Mouse (Mus musculus) embryo, embryonic 9.5 days (tissue): ENCODE data around the gene Tex29.

Experiments used
- DNase-seq: peaks from one replicate; pipeline ENCODE4 v3.0.0-alpha.2; 2017; ENCODE audit errors: extremely low spot score

Tex29 gene

DNA sequence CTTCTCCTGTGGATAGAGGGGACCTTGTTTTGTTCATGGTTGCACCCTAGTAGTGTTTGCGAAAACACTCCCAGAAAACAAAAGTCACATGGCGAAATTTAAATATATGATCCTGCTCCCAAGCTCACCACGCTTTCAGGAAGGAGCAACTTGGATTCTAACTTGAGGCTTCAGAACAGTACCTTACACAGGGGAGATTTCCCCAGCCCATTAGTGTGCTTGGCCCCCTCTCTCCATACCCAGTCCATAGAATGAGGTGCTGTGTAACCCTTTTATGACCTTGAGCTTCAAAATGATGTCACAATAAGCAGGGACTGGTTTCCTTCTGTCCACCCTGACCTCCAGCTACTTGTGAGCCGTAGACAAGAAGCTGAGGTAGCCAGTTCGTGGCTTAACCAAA is at the start of gene Tex29:
Tex29 (plus strand) TSS at position 301 of the 400 bp plus-strand sequence.
- DNase-seq: no peak

GRCm38 (mm10) chr8:11794956-11795355 is 45.3 kb upstream of the Tex29 start:
- no peak for DNase-seq

- DNase-seq: no peak
Observed at GRCm38 (mm10) chr8:11797128-11797527, 43.1 kb upstream of the Tex29 start.

GRCm38 (mm10) chr8:11797729-11798479 is 42.4 kb upstream of the Tex29 start:
- no peak for DNase-seq

DNA sequence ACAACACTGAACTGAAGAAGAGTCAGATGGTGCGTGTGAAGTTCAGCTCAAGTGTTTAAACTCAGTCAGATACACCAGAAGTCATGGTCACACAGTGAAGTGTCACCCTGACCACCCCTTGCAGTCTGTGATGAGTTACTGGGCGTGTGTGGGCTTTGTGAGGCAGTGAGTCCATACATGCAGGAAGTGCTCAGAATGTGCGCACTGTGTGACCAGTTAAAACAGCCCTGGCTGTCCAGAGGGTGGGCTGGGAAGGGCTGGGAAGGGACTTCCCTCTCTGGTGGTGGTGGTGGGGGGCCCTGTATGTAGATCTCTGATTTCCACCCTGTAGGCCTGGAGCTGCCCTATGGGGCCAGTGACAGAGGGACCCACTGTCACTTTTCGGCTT is 41.8 kb upstream of the Tex29 start:
- no peak for DNase-seq

DNA sequence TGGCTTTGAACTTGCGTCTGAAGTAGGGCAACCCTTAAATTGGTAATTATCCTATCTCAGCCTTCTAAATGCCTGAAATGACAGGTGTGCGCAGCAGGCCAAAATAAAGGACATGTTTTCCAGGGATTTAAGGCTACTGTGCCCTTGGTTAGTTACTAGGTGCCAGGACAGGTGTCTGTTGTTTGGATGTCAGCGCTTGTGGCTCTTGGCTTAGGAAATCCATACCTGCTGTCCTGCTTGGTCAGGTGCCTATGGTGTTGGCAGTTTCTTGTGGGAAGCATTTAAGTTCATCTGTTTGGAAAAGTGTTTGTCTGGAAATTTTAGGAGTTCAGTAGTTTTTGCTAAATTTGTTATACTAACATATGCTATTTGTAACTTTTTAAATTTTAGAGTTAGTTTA is 41.2 kb upstream of the Tex29 start:
- no peak for DNase-seq

DNA sequence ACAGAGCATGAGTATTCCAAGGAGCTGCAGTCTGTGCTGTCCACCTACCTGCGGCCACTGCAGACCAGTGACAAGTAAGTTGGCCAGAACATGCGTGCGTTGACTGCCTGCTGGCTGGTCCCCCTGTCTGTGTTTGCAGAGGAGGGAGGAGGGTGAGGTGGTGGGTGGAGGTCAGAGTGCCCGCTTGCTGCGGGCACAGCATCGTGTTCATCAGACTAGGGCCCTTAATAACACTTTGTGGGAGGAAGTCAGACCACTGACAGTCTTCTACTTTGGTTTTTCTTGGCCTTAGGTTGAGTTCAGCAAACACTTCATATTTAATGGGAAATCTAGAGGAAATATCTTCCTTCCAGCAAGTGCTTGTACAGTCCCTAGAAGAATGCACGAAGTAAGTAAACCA is 39.8 kb upstream of the Tex29 start:
- no peak for DNase-seq

DNA sequence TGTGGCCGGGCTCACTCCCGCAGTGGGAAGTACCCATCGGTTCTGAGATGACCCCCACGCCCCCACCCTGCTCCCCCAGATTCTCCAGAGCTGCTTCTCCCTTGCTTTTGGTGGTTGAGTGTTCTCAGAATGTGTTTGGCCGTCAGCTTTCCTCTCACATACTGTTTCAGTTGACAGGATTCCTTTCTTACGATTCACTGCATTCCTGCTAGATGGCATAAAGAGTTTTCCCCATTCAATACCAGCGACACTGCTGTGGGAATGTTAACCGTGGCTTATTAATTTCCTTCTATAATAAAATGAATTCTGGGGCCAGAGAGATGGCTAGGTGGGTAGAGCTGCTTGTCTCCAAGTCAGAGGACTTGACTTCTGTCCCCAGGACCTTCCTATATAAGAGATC is 38.7 kb upstream of the Tex29 start:
- no peak for DNase-seq

GRCm38 (mm10) chr8:11804914-11805313 is 35.4 kb upstream of the Tex29 start:
- DNase-seq: no peak

GRCm38 (mm10) chr8:11806252-11806651 is 34.0 kb upstream of the Tex29 start:
- DNase-seq: no peak

GRCm38 (mm10) chr8:11807361-11807760 is 32.9 kb upstream of the Tex29 start:
- DNase-seq: no peak

DNA sequence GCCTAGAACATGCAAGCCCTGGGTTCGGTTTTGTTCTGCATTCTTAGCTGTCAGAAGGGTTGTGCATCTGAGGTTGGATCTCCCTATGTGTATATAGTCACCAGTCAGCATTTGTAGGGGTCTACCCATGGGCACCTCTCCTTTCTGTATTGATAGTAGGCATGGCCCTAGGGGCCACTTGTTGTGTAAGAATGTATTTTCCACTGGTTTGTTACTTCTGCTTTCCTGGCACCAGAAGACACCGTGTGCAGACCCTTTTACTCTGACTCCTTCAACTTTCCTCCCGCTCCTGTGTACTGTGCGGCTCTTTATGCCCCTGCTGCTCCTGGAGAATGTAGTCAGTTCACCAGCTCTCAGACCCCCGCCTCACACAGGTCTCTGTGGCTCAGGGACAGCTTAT is 32.2 kb upstream of the Tex29 start:
- DNase-seq: no peak

GRCm38 (mm10) chr8:11810426-11810825 is 29.8 kb upstream of the Tex29 start:
- no peak for DNase-seq

- DNase-seq: no peak
Observed at GRCm38 (mm10) chr8:11813801-11814200, 26.5 kb upstream of the Tex29 start.

DNA sequence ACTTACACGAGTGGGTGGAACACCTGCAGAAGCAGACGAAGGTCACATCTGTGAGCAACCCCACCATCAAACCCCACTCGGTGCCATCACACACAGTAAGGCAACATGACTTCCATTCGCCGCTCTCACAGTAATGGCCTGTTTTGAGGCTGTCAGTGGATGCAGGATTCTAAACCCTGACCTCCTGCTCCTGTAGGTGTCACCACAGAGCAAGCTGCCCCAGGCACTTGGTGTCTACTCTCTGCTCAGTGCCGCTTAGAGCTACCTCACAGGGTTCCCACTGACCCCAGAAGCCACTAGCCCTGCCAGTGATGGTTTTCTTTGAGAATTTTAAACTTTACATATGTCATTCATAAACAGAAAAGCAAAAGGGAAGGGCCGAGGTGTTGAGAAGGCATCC is 25.1 kb upstream of the Tex29 start:
- DNase-seq: no peak

DNA sequence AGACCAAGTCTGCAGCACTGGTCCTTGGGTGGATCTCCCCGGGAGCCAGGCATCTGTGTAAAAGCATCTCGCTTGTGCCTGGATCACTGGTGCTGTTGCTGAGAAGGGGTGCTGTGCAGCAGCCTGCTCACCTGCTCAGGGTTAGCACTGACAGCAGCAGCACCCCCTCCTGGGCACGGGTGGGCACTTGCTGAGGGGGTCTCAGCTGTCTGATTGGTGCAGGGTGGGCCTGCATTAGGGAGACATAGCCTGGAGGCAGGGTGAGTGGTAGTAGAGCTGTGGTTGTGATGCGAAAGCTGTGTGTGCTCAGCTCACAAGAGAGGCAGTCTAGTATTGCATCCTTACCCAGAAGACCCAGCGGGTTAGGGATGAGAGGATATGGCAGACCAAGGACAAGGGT is 20.1 kb upstream of the Tex29 start:
- DNase-seq: no peak

DNA sequence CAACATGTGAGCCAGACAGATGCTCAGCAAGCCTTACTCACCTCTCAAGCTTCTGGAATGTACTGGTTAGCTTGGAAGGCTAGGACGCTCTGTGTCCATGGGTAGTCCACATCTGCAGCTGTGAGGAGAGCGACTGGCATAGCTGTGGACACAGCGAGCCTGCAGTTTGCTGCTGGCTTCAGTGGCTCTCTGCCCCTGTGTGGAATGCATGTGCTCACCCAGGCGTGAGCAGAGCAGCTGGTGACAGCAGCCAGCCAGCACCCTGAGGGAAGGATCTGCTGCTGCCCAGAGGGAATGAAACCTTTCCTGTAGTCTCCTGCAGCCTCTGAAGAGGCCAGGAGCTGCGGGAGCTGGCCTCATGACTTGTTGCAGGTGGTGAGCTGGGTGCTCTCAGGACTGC is 19.7 kb upstream of the Tex29 start:
- DNase-seq: no peak

- no peak for DNase-seq
Observed at GRCm38 (mm10) chr8:11821451-11822206, 18.6 kb upstream of the Tex29 start.

GRCm38 (mm10) chr8:11822550-11823060 is 17.7 kb upstream of the Tex29 start:
- no peak for DNase-seq

- no peak for DNase-seq
Observed at GRCm38 (mm10) chr8:11825756-11826155, 14.5 kb upstream of the Tex29 start.

GRCm38 (mm10) chr8:11827312-11827711 is 13.0 kb upstream of the Tex29 start:
- no peak for DNase-seq

GRCm38 (mm10) chr8:11830214-11831046 is 9.8 kb upstream of the Tex29 start:
- no peak for DNase-seq
